21 mouse cellular contexts compared by ENCODE assay signal in the genomic region with DNA sequence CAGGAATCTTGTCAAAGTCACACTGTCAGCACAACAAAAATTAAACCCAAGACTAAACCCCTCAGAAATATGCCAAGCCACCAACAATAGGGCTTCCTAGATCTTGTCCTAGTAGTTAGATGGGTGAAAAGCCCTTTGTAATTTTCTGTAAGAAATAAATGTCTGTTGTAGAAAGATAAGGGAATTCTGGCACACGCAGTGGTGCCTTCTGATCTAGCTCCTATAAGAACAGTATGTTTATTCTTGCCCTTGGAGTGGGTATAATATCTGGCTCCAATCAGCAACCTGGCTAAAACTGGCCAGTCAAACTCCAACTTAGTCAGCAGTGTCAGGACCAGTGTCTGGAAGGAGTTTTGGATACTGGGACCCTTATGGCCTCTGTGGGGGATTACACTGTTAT.
DNase-seq lines count a peak whose midpoint lies in the region; ATAC-seq and TF ChIP-seq lines count a peak whose summit lies in the region.
"Had no signal": no experiment of that assay in that cellular context is flagged by ENCODE, and none has a peak within 500 bp of the region (broad histone marks: within the 10 kb centered on the region; RNA-seq: fewer than 3 reads in every experiment).

No protein-coding gene starts in this region.

- H3K36me3 ChIP-seq in MEL (ENCODE audit: control insufficient read depth in 1 of 2, insufficient read depth in 2 of 2, low read length in 2 of 2) = peaks cover 0 to 47% of the 10 kb centered on the region in 2 experiments; a peak in 2 of 4 replicates
- H3K36me3 ChIP-seq: embryonic facial prominence, embryonic 10.5 days; embryonic facial prominence, embryonic 12.5 days; forebrain, embryonic 10.5 days; forebrain, embryonic 12.5 days had no signal

- H3K9ac ChIP-seq in MEL (ENCODE audit: control insufficient read depth, low read depth, low read length, poor library complexity, severe bottlenecking) = 0 out of 2 replicates have a peak overlapping the region, but pooled peaks have one; percentile 6
- H3K9ac ChIP-seq: embryonic facial prominence, embryonic 12.5 days; forebrain, embryonic 12.5 days had no signal

- H3K27ac ChIP-seq in MEL (ENCODE audit: control insufficient read depth, low read depth, low read length) = peak overlapping the region; percentile 81
- H3K27ac ChIP-seq: embryonic facial prominence, embryonic 10.5 days; embryonic facial prominence, embryonic 12.5 days; forebrain, embryonic 10.5 days; forebrain, embryonic 12.5 days had no signal

- no peak for TF ChIP-seq CTCF in MEL (IDR thresholded peaks at IDR 0.05 in 2 of 3, conservative IDR thresholded peaks at IDR 0.05 in 1 of 3; ENCODE audit: control insufficient read depth in 1 of 3, insufficient read depth in 1 of 3, low read depth in 2 of 3, low read length in 3 of 3, poor library complexity in 1 of 3, severe bottlenecking in 1 of 3)

- DNase-seq in MEL (ENCODE audit: low read depth, low spot score) (peak; percentile 88), MEL-GATA-1-ER (ENCODE audit: extremely low read depth, low read depth) (peak; percentile 90)
- DNase-seq in right cerebral cortex, postnatal 4 days = no peak
- DNase-seq in cerebellum, postnatal 10 days = no peak
- DNase-seq in adrenal gland, postnatal 14 days = no peak
- DNase-seq: adrenal gland, adult 2 months; adrenal gland, postnatal 10 days; adrenal gland, postnatal 36 days; cerebellum, adult 11-12 months; cerebellum, adult 2 months; cerebellum, adult 9-10 months; cerebellum, postnatal 14 days; cerebellum, postnatal 36 days had no signal

- H3K79me2 ChIP-seq in MEL (ENCODE audit: control insufficient read depth, insufficient read depth, low read length, poor library complexity) = no peaks in the 10 kb centered on the region

- TF ChIP-seq EP300 in MEL (IDR thresholded peaks at IDR 0.05; ENCODE audit: low read depth in 1 of 2, low read length in 2 of 2) = peak; percentile 86 to 90

- TF ChIP-seq POLR2A in MEL (IDR thresholded peaks at IDR 0.05; ENCODE audit: control insufficient read depth in 1 of 2, insufficient read depth in 1 of 2, low read depth in 1 of 2, low read length in 2 of 2, poor library complexity in 1 of 2) = no peak

- no peak overlapping the region for H3K4me3 ChIP-seq in MEL (ENCODE audit: control insufficient read depth in 1 of 2, insufficient read depth in 1 of 2, low read depth in 2 of 2, low read length in 2 of 2)
- H3K4me3 ChIP-seq: embryonic facial prominence, embryonic 10.5 days; embryonic facial prominence, embryonic 12.5 days; forebrain, embryonic 10.5 days; forebrain, embryonic 12.5 days had no signal

- H3K9me3 ChIP-seq in MEL (replicated peaks; ENCODE audit: insufficient read depth, low read length) = no peaks in the 10 kb centered on the region
- H3K9me3 ChIP-seq: embryonic facial prominence, embryonic 10.5 days; embryonic facial prominence, embryonic 12.5 days; forebrain, embryonic 10.5 days; forebrain, embryonic 12.5 days had no signal

- H3K4me1 ChIP-seq in MEL (ENCODE audit: control insufficient read depth in 1 of 2, insufficient read depth in 2 of 2, low read length in 2 of 2) = peaks cover 31 to 65% of the 10 kb centered on the region in 2 experiments
- H3K4me1 ChIP-seq: embryonic facial prominence, embryonic 12.5 days; forebrain, embryonic 10.5 days; forebrain, embryonic 12.5 days had no signal

- TF ChIP-seq RAD21 in MEL (IDR thresholded peaks at IDR 0.05; ENCODE audit: low read depth, low read length) = no peak

- ATAC-seq in erythroid progenitor cell, adult 5-6 weeks (replicated peaks; ENCODE audit: low FRiP score, poor library complexity, severe bottlenecking) = peak; percentile 26; the same call in 1 of the 2 replicates
- peak; percentile 85 for ATAC-seq in megakaryocyte-erythroid progenitor cell, adult 5-6 weeks (replicated peaks; ENCODE audit: low FRiP score, low TSS enrichment, poor library complexity, severe bottlenecking)
- ATAC-seq: forebrain, embryonic 14.5 days; forebrain, embryonic 16.5 days had no signal

- no peaks in the 10 kb centered on the region for H3K27me3 ChIP-seq in MEL (ENCODE audit: control insufficient read depth in 1 of 2, insufficient read depth in 2 of 2, low read length in 2 of 2)
- H3K27me3 ChIP-seq: embryonic facial prominence, embryonic 12.5 days; forebrain, embryonic 12.5 days had no signal

TF ChIP-seq in MEL, 35 proteins besides CTCF, POLR2A, EP300 and RAD21:
- peak; percentile 91 for TF ChIP-seq GATA1 (IDR thresholded peaks at IDR 0.05; ENCODE audit: low read depth, low read length)
- TF ChIP-seq TBP (IDR thresholded peaks at IDR 0.05; ENCODE audit: low read depth, low read length) = no peak
- peak; percentile 90 for TF ChIP-seq TAL1 (IDR thresholded peaks at IDR 0.05; ENCODE audit: low read length)
- TF ChIP-seq E2F4 (IDR thresholded peaks at IDR 0.05; ENCODE audit: borderline replicate concordance, low read depth, low read length) = no peak
- no peak for TF ChIP-seq BHLHE40 (IDR thresholded peaks at IDR 0.05; ENCODE audit: borderline replicate concordance, low read depth, low read length)
- TF ChIP-seq POLR2AphosphoS5 (IDR thresholded peaks at IDR 0.05; ENCODE audit: borderline replicate concordance, low read depth, low read length) = no peak
- TF ChIP-seq MAFK (IDR thresholded peaks at IDR 0.05; ENCODE audit: borderline replicate concordance, low read depth, low read length) = no peak
- TF ChIP-seq HCFC1 (IDR thresholded peaks at IDR 0.05; ENCODE audit: low read depth, low read length) = no peak
- TF ChIP-seq TCF12 (IDR thresholded peaks at IDR 0.05; ENCODE audit: low read depth, low read length) = peak; percentile 91
- no peak for TF ChIP-seq KAT2A (conservative IDR thresholded peaks at IDR 0.05; ENCODE audit: low read depth, low read length)
- peak; percentile 53; the same call in 1 of the 2 replicates for TF ChIP-seq SIN3A (IDR thresholded peaks at IDR 0.05; ENCODE audit: low read length)
- peak; percentile 82 for TF ChIP-seq ETS1 (IDR thresholded peaks at IDR 0.05; ENCODE audit: low read depth, low read length)
- TF ChIP-seq UBTF (IDR thresholded peaks at IDR 0.05; ENCODE audit: borderline replicate concordance, insufficient read depth, low read depth, low read length) = no peak
- no peak for TF ChIP-seq ZMIZ1 (IDR thresholded peaks at IDR 0.05; ENCODE audit: low read depth, low read length)
- no peak for TF ChIP-seq SMC3 (IDR thresholded peaks at IDR 0.05; ENCODE audit: low read depth, low read length)
- TF ChIP-seq MAX (IDR thresholded peaks at IDR 0.05; ENCODE audit: low read length) = no peak
- TF ChIP-seq CHD1 (IDR thresholded peaks at IDR 0.05; ENCODE audit: low read depth, low read length) = no peak
- TF ChIP-seq NRF1 (IDR thresholded peaks at IDR 0.05; ENCODE audit: insufficient read depth, low read depth, low read length, poor library complexity, severe bottlenecking) = no peak
TF ChIP-seq in MEL: peak in this region for 5.

Comparison
In these comparisons a context has a peak if more than half of its experiments do, and no peak if none do; other contexts are left out.
1. DNase-seq: peak in MEL (single experiment) and MEL-GATA-1-ER (single experiment); none in right cerebral cortex, postnatal 4 days (single experiment), cerebellum, postnatal 10 days (0 of 2) and adrenal gland, postnatal 14 days (single experiment).